ENCODE assay signal across 18 mouse cellular contexts in genomic region chr6:88709279-88709575, GRCm38 (mm10). TPM values are rescaled to one million over a fixed set of nuclear protein-coding genes. Genes with fewer than 3 reads are reported as not detected.
DNase-seq lines count a peak whose midpoint lies in the region; ATAC-seq and TF ChIP-seq lines count a peak whose summit lies in the region.
"Had no signal": no experiment of that assay in that cellular context is flagged by ENCODE, and none has a peak within 500 bp of the region (broad histone marks: within the 10 kb centered on the region; RNA-seq: fewer than 3 reads in every experiment).

No protein-coding gene starts in this region.

- TF ChIP-seq EP300 in liver, postnatal 0 days (IDR thresholded peaks at IDR 0.05; ENCODE audit: low read depth): no peak

- DNase-seq in layer of hippocampus, adult 2 months (ENCODE audit: low spot score in 2 of 2): no peak
- no peak for DNase-seq in layer of hippocampus, adult 11-12 months (ENCODE audit: low spot score)
- DNase-seq in liver, embryonic 13.5 days: no peak
- no peak for DNase-seq in liver, postnatal 0 days
- DNase-seq in cerebellum, postnatal 25 days: no peak
- no peak for DNase-seq in forebrain, embryonic 11.5 days (ENCODE audit: low spot score)
- DNase-seq: adrenal gland, adult 8-10 months; adrenal gland, postnatal 36 days; cerebellum, adult 18-20 months; cerebellum, adult 9-11 months; gastrocnemius, postnatal 10 days; heart, adult 18-20 months had no signal

- no peaks in the 10 kb centered on the region for H3K9me3 ChIP-seq in liver, embryonic 13.5 days (replicated peaks)
- H3K9me3 ChIP-seq in liver, postnatal 0 days (ENCODE audit: low read length): no peaks in the 10 kb centered on the region
- H3K9me3 ChIP-seq in forebrain, embryonic 11.5 days (ENCODE audit: control insufficient read depth, low read length): no peaks in the 10 kb centered on the region
- H3K9me3 ChIP-seq: embryonic facial prominence, embryonic 10.5 days; heart, embryonic 10.5 days; hindbrain, embryonic 10.5 days had no signal

- no peak for TF ChIP-seq POLR2A in bone marrow, adult 2 months (IDR thresholded peaks at IDR 0.05; ENCODE audit: borderline replicate concordance, control insufficient read depth, low read depth, low read length)

- peak overlapping the region; percentile 34 for H3K4me2 ChIP-seq in liver, embryonic 13.5 days
- no peak overlapping the region for H3K4me2 ChIP-seq in liver, postnatal 0 days (ENCODE audit: low read depth, low read length)
- H3K4me2 ChIP-seq in forebrain, embryonic 11.5 days (ENCODE audit: low read depth, low read length, severe bottlenecking): no peak overlapping the region
- H3K4me2 ChIP-seq: hindbrain, embryonic 14.5 days had no signal

- H3K4me3 ChIP-seq in layer of hippocampus, adult 2 months: no peak overlapping the region
- no peak overlapping the region for H3K4me3 ChIP-seq in bone marrow, adult 2 months (replicated peaks; ENCODE audit: control insufficient read depth, low read depth, low read length)
- H3K4me3 ChIP-seq in liver, embryonic 13.5 days (replicated peaks): no peak overlapping the region
- H3K4me3 ChIP-seq in liver, postnatal 0 days (ENCODE audit: low read depth, low read length): no peak overlapping the region
- no peak overlapping the region for H3K4me3 ChIP-seq in forebrain, embryonic 11.5 days (ENCODE audit: low read depth, low read length)
- H3K4me3 ChIP-seq: embryonic facial prominence, embryonic 10.5 days; heart, embryonic 10.5 days; hindbrain, embryonic 10.5 days had no signal

- H3K36me3 ChIP-seq in liver, embryonic 13.5 days: no peaks in the 10 kb centered on the region
- H3K36me3 ChIP-seq in liver, postnatal 0 days (replicated peaks; ENCODE audit: insufficient read depth, low read length): no peaks in the 10 kb centered on the region
- H3K36me3 ChIP-seq in forebrain, embryonic 11.5 days (ENCODE audit: control insufficient read depth, insufficient read depth, low read length): no peaks in the 10 kb centered on the region
- H3K36me3 ChIP-seq: embryonic facial prominence, embryonic 10.5 days; heart, embryonic 10.5 days; hindbrain, embryonic 10.5 days had no signal

- H3K27me3 ChIP-seq in liver, embryonic 13.5 days: 0 out of 2 replicates have a peak, but pooled peaks cover 14% of the 10 kb centered on the region
- H3K27me3 ChIP-seq in liver, postnatal 0 days (ENCODE audit: insufficient read depth, low read length): no peaks in the 10 kb centered on the region
- H3K27me3 ChIP-seq in forebrain, embryonic 11.5 days (ENCODE audit: control insufficient read depth, insufficient read depth, low read length): no peaks in the 10 kb centered on the region

- no peak for TF ChIP-seq CTCF in layer of hippocampus, adult 2 months (conservative IDR thresholded peaks at IDR 0.05)
- no peak for TF ChIP-seq CTCF in bone marrow, adult 2 months (IDR thresholded peaks at IDR 0.05; ENCODE audit: control insufficient read depth, insufficient read depth, low read length)
- no peak for TF ChIP-seq CTCF in liver, postnatal 0 days (IDR thresholded peaks at IDR 0.05; ENCODE audit: low read depth)

- WGBS in bone marrow, adult 2 months: 71% methylated on average over 1 of the region's 1 CpGs
- 79% methylated on average over 1 of the region's 1 CpGs for WGBS in liver, embryonic 13.5 days (ENCODE audit: insufficient replicate concordance)
- 75% methylated on average over 1 of the region's 1 CpGs for WGBS in liver, postnatal 0 days (ENCODE audit: insufficient replicate concordance)
- 80% methylated on average over 1 of the region's 1 CpGs for WGBS in forebrain, embryonic 11.5 days

- H3K9ac ChIP-seq in liver, embryonic 13.5 days: no peak overlapping the region
- peak overlapping the region; percentile 42; the same call in 1 of the 2 replicates for H3K9ac ChIP-seq in liver, postnatal 0 days (replicated peaks)
- no peak overlapping the region for H3K9ac ChIP-seq in forebrain, embryonic 11.5 days (ENCODE audit: low read length)
- H3K9ac ChIP-seq: hindbrain, embryonic 14.5 days had no signal

- H3K27ac ChIP-seq in layer of hippocampus, adult 2 months: peak overlapping the region; percentile 54; the same call in 1 of the 2 replicates
- peak overlapping the region; percentile 13; the same call in 1 of the 2 replicates for H3K27ac ChIP-seq in bone marrow, adult 2 months (ENCODE audit: control insufficient read depth, insufficient read depth, low read depth, low read length, poor library complexity)
- H3K27ac ChIP-seq in liver, embryonic 13.5 days: peak overlapping the region; percentile 73
- peak overlapping the region; percentile 12; the same call in 1 of the 2 replicates for H3K27ac ChIP-seq in liver, postnatal 0 days (ENCODE audit: low read depth)
- H3K27ac ChIP-seq in forebrain, embryonic 11.5 days (ENCODE audit: low read depth, low read length): no peak overlapping the region
- H3K27ac ChIP-seq: embryonic facial prominence, embryonic 10.5 days; heart, embryonic 10.5 days; hindbrain, embryonic 10.5 days; hindbrain, embryonic 14.5 days had no signal

- H3K4me1 ChIP-seq in bone marrow, adult 2 months (ENCODE audit: control insufficient read depth, insufficient read depth, low read length): peaks cover 1% of the 10 kb centered on the region; the same call in 1 of the 2 replicates
- peaks cover 17% of the 10 kb centered on the region for H3K4me1 ChIP-seq in liver, embryonic 13.5 days (replicated peaks)
- H3K4me1 ChIP-seq in liver, postnatal 0 days (ENCODE audit: insufficient read depth): peaks cover 5% of the 10 kb centered on the region; the same call in 1 of the 2 replicates
- no peaks in the 10 kb centered on the region for H3K4me1 ChIP-seq in forebrain, embryonic 11.5 days (replicated peaks; ENCODE audit: control insufficient read depth, insufficient read depth, low read length)
- H3K4me1 ChIP-seq: embryonic facial prominence, embryonic 10.5 days; hindbrain, embryonic 10.5 days had no signal

- ATAC-seq in liver, embryonic 13.5 days (ENCODE audit: low read depth): no peak
- ATAC-seq in liver, postnatal 0 days: no peak
- no peak for ATAC-seq in forebrain, embryonic 11.5 days (replicated peaks; ENCODE audit: low FRiP score)
- ATAC-seq: forebrain, embryonic 14.5 days had no signal

RNA-seq across cellular contexts. Expression of gene Mgll, which starts 15.0 kb away (rescaled TPM):
- total RNA-seq in layer of hippocampus, adult 2 months (2021): 100 to 1,000 TPM; 178 to 182 TPM
- 55.1 and 57.9 TPM in 2 replicates for polyA plus RNA-seq in bone marrow, adult 2 months (2011; ENCODE audit: insufficient read depth, insufficient read length, low replicate concordance, missing spikeins)
- 66.8 and 68.8 TPM in 2 replicates for polyA plus RNA-seq in liver, embryonic 13.5 days (2015; fragmentation: Nextera tagmentation; extraction: Ambion mirVana)
- 106 and 121 TPM in 2 replicates for polyA plus RNA-seq in liver, postnatal 0 days (2015; fragmentation: Nextera tagmentation; extraction: Ambion mirVana)
- polyA plus RNA-seq in forebrain, embryonic 11.5 days (2014; fragmentation: Nextera tagmentation; extraction: Ambion mirVana): 4.1 and 4.4 TPM in 2 replicates

Comparison
In these comparisons a context has a peak if more than half of its experiments do, and no peak if none do; other contexts are left out.
1. RNA of gene Mgll, which starts 15.0 kb away (polyA plus RNA-seq): 106 to 121 TPM in liver, postnatal 0 days, 66.8 to 68.8 TPM in liver, embryonic 13.5 days and 55.1 to 57.9 TPM in bone marrow, adult 2 months; 4.1 to 4.4 TPM in forebrain, embryonic 11.5 days; every median in the first group is over 10 times any median in the second.